Mouse (Mus musculus) adrenal gland, adult (tissue): ENCODE data around the gene Ccdc50.

Experiments used
- DNase-seq, 2 experiments: peaks; one replicate each; pipeline ENCODE4 v3.0.0; 2022 to 2023; ENCODE audit warnings: low spot score in 1 of 2; ENCODE audit not compliant: inconsistent age in 2 of 2

Gene Ccdc50

GRCm38 (mm10) chr16:27388761-27389451 is at the start of gene Ccdc50:
TSS of gene Ccdc50 (plus strand) at chr16:27388869.
- DNase-seq: peak; percentile 87 to 95

GRCm38 (mm10) chr16:27347521-27347920 is 41.1 kb upstream of the Ccdc50 start:
- DNase-seq: no peak

GRCm38 (mm10) chr16:27348359-27348758 is 40.3 kb upstream of the Ccdc50 start:
- DNase-seq: no peak

- DNase-seq: no peak
Observed at GRCm38 (mm10) chr16:27349235-27349634, 39.4 kb upstream of the Ccdc50 start.

- no peak for DNase-seq
Observed at GRCm38 (mm10) chr16:27349878-27350532, 38.7 kb upstream of the Ccdc50 start.

- DNase-seq: no peak
Observed at GRCm38 (mm10) chr16:27354464-27354863, 34.2 kb upstream of the Ccdc50 start.

- DNase-seq: no peak
Observed at GRCm38 (mm10) chr16:27360059-27360458, 28.6 kb upstream of the Ccdc50 start.

- DNase-seq: no peak
Observed at GRCm38 (mm10) chr16:27370191-27370590, 18.5 kb upstream of the Ccdc50 start, which contains the start of gene Uts2b. TSS of gene Uts2b (minus strand) at chr16:27370239.

GRCm38 (mm10) chr16:27370700-27371099 is 18.0 kb upstream of the Ccdc50 start:
- no peak for DNase-seq

GRCm38 (mm10) chr16:27374139-27374538 is 14.5 kb upstream of the Ccdc50 start:
- no peak for DNase-seq

- DNase-seq: no peak
Observed at GRCm38 (mm10) chr16:27375318-27375717, 13.4 kb upstream of the Ccdc50 start.

- no peak for DNase-seq
Observed at GRCm38 (mm10) chr16:27376556-27376955, 12.1 kb upstream of the Ccdc50 start.

- no peak for DNase-seq
Observed at GRCm38 (mm10) chr16:27382217-27382616, 6.5 kb upstream of the Ccdc50 start.

GRCm38 (mm10) chr16:27384893-27385603 is 3.6 kb upstream of the Ccdc50 start:
- DNase-seq: no peak

GRCm38 (mm10) chr16:27385649-27386048 is 3.0 kb upstream of the Ccdc50 start:
- no peak for DNase-seq

GRCm38 (mm10) chr16:27386850-27387407 is 1.7 kb upstream of the Ccdc50 start:
- DNase-seq: no peak

- DNase-seq: peak; percentile 12 to 55
Observed at GRCm38 (mm10) chr16:27387634-27388611, 746 bp upstream of the Ccdc50 start.

- DNase-seq: peak in 1 of 2 experiments; percentile 63
Observed at GRCm38 (mm10) chr16:27389534-27390282, 1.0 kb downstream of the Ccdc50 start.

GRCm38 (mm10) chr16:27390306-27390705 is 1.6 kb downstream of the Ccdc50 start:
- no peak for DNase-seq

- no peak for DNase-seq
Observed at GRCm38 (mm10) chr16:27391845-27392244, 3.2 kb downstream of the Ccdc50 start.
